Mouse (Mus musculus) C2C12 (cell line): ENCODE data around the gene Rsrp1. TPM values are rescaled to one million over a fixed set of nuclear protein-coding genes. Genes with fewer than 3 reads are reported as not detected.

Experiments
- H3K27me3 ChIP-seq: one replicate; pipeline ENCODE4 v1.6.1; 2011; ENCODE audit not compliant: control insufficient read depth, insufficient read depth, insufficient read length
- H3K36me3 ChIP-seq: one replicate; pipeline ENCODE4 v1.6.1; 2011; ENCODE audit not compliant: control insufficient read depth, insufficient read depth
- H3K4me3 ChIP-seq: one replicate; pipeline ENCODE4 v1.5.1; 2011; ENCODE audit warnings: mild to moderate bottlenecking, control low read depth; ENCODE audit not compliant: poor library complexity, insufficient read depth, severe bottlenecking
- H3K79me2 ChIP-seq: one replicate; pipeline ENCODE4 v1.6.1; 2011; ENCODE audit not compliant: control insufficient read depth, insufficient read depth
- H3K79me3 ChIP-seq: one replicate; pipeline ENCODE4 v1.6.1; 2011; ENCODE audit warnings: low read depth, control low read depth
- H3ac ChIP-seq: one replicate; pipeline ENCODE3; 2011; ENCODE audit warnings: low read depth; ENCODE audit not compliant: control insufficient read depth, insufficient read length
- CEBPB ChIP-seq: IDR thresholded peaks from one replicate; pipeline ENCODE4 v1.6.1; 2011; ENCODE audit warnings: low read depth, mild to moderate bottlenecking, control low read depth, moderate library complexity
- CTCF ChIP-seq: IDR thresholded peaks from one replicate; pipeline ENCODE4 v1.5.1; 2011; ENCODE audit not compliant: control insufficient read depth, insufficient read depth, insufficient read length
- FOSL1 ChIP-seq: IDR thresholded peaks from one replicate; pipeline ENCODE4 v1.8.0; 2011; ENCODE audit warnings: mild to moderate bottlenecking, low read length; ENCODE audit not compliant: poor library complexity, insufficient read depth, severe bottlenecking
- MAX ChIP-seq: IDR thresholded peaks from one replicate; pipeline ENCODE4 v1.6.1; 2011; ENCODE audit warnings: mild to moderate bottlenecking, control low read depth
- MYOD1 ChIP-seq: IDR thresholded peaks from one replicate; pipeline ENCODE4 v1.6.1; 2011; ENCODE audit warnings: low read depth; ENCODE audit not compliant: control insufficient read depth, insufficient read length
- MYOG ChIP-seq: IDR thresholded peaks from one replicate; pipeline ENCODE4 v1.6.1; 2011; ENCODE audit not compliant: control insufficient read depth, insufficient read length; ENCODE audit errors: extremely low read depth
- USF1 ChIP-seq: IDR thresholded peaks from one replicate; pipeline ENCODE4 v1.6.1; 2011; ENCODE audit warnings: low read depth, mild to moderate bottlenecking, control low read depth, moderate library complexity
- polyA plus RNA-seq: library from polyadenylated mRNA; unstranded; fragments of >200 nt; fragmentation: generic; extraction: Trizol; gene quantifications from one replicate; pipeline ENCODE4 v1.2.1, GENCODE M21; 2012; ENCODE audit warnings: missing spikeins

Gene Rsrp1
- polyA plus RNA-seq, 1 experiment = 35.4 TPM

- Histone ChIP-seq H3K79me2 (no peaks in the 10 kb centered on the region), H3K36me3 (no peaks in the 10 kb centered on the region), H3ac (no peak overlapping the region), H3K27me3 (no peaks in the 10 kb centered on the region), H3K4me3 (no peak overlapping the region), H3K79me3 (no peaks in the 10 kb centered on the region)
- no peak for TF ChIP-seq MYOD1
- peak; percentile 70 for TF ChIP-seq CTCF
- TF ChIP-seq CEBPB = no peak
- no peak for TF ChIP-seq MYOG
- no peak for TF ChIP-seq MAX
- TF ChIP-seq FOSL1 = no peak
- TF ChIP-seq USF1 = peak; percentile 81
These were observed 22.8 kb downstream of the Rsrp1 start for GRCm38 (mm10) chr4:134946024-134946744.

GRCm38 (mm10) chr4:134950518-134951091, 27.2 kb downstream of the Rsrp1 start:
- H3ac ChIP-seq = no peak overlapping the region
- no peaks in the 10 kb centered on the region for H3K36me3 ChIP-seq
- no peak for TF ChIP-seq FOSL1
- TF ChIP-seq MAX = no peak
- TF ChIP-seq USF1 = no peak
- TF ChIP-seq MYOD1 = peak; percentile 55
- no peak for TF ChIP-seq CTCF
- no peaks in the 10 kb centered on the region for H3K79me2 ChIP-seq
- H3K79me3 ChIP-seq = no peaks in the 10 kb centered on the region
- no peak overlapping the region for H3K4me3 ChIP-seq
- no peaks in the 10 kb centered on the region for H3K27me3 ChIP-seq

- no peak for TF ChIP-seq MAX
- TF ChIP-seq USF1 = no peak
- TF ChIP-seq CTCF = no peak
- no peak for TF ChIP-seq MYOD1
- TF ChIP-seq CEBPB = no peak
- no peak for TF ChIP-seq FOSL1
- TF ChIP-seq MYOG = no peak
- no peaks in the 10 kb centered on the region for H3K79me3 ChIP-seq
These were observed 31.1 kb downstream of the Rsrp1 start for GRCm38 (mm10) chr4:134954461-134954860.

GRCm38 (mm10) chr4:134955196-134955595, 31.8 kb downstream of the Rsrp1 start:
- Histone ChIP-seq H3K79me3 (no peaks in the 10 kb centered on the region), H3K27me3 (no peaks in the 10 kb centered on the region)

More at GRCm38 (mm10) chr4:134954461-134954860, 31.1 kb downstream of the Rsrp1 start:
- no peaks in the 10 kb centered on the region for H3K79me2 ChIP-seq
- H3K27me3 ChIP-seq = no peaks in the 10 kb centered on the region
- no peak overlapping the region for H3K4me3 ChIP-seq
- no peak overlapping the region for H3ac ChIP-seq
- no peaks in the 10 kb centered on the region for H3K36me3 ChIP-seq

GRCm38 (mm10) chr4:134955845-134956244, 32.5 kb downstream of the Rsrp1 start:
- H3K36me3 ChIP-seq = no peaks in the 10 kb centered on the region
- H3K27me3 ChIP-seq = no peaks in the 10 kb centered on the region
- no peaks in the 10 kb centered on the region for H3K79me2 ChIP-seq
- peak overlapping the region; percentile 8 for H3K4me3 ChIP-seq
- no peak for TF ChIP-seq USF1
- TF ChIP-seq CEBPB = peak; percentile 37
- TF ChIP-seq MYOG = no peak
- TF ChIP-seq MAX = no peak
- TF ChIP-seq MYOD1 = no peak
- no peak for TF ChIP-seq CTCF
- peak; percentile 69 for TF ChIP-seq FOSL1
- H3K79me3 ChIP-seq = no peaks in the 10 kb centered on the region
- H3ac ChIP-seq = peak overlapping the region; percentile 40

More at GRCm38 (mm10) chr4:134955196-134955595, 31.8 kb downstream of the Rsrp1 start:
- TF ChIP-seq MYOG (no peak), CTCF (no peak), FOSL1 (no peak), USF1 (no peak), MAX (no peak), MYOD1 (no peak), CEBPB (no peak)
- Histone ChIP-seq H3K36me3 (no peaks in the 10 kb centered on the region), H3K4me3 (no peak overlapping the region), H3ac (no peak overlapping the region), H3K79me2 (no peaks in the 10 kb centered on the region)

- no peaks in the 10 kb centered on the region for H3K79me2 ChIP-seq
- no peaks in the 10 kb centered on the region for H3K79me3 ChIP-seq
- peak overlapping the region; percentile 8 for H3K4me3 ChIP-seq
- H3K36me3 ChIP-seq = no peaks in the 10 kb centered on the region
- TF ChIP-seq MYOD1 (no peak), MYOG (no peak), FOSL1 (no peak), CTCF (peak; percentile 58), USF1 (no peak)
- H3ac ChIP-seq = peak overlapping the region; percentile 40
- H3K27me3 ChIP-seq = no peaks in the 10 kb centered on the region
These were observed 32.9 kb downstream of the Rsrp1 start for GRCm38 (mm10) chr4:134956328-134956727.
